8 mouse cellular contexts compared by ENCODE assay signal in genomic region chr14:115041336-115042054, GRCm38 (mm10). TPM values are rescaled to one million over a fixed set of nuclear protein-coding genes. Genes with fewer than 3 reads are reported as not detected.
DNase-seq lines count a peak whose midpoint lies in the region; ATAC-seq and TF ChIP-seq lines count a peak whose summit lies in the region.

No protein-coding gene starts in this region.

- DNase-seq in right cerebral cortex, adult 18-20 months = peak; percentile 10
- no peak for DNase-seq in right cerebral cortex, adult 2 months (ENCODE audit: low spot score in 2 of 2)
- DNase-seq in cerebellum, adult 8-10 months = peak; percentile 12
- peak; percentile 23 for DNase-seq in gastrocnemius, postnatal 25 days
- DNase-seq in thymus, postnatal 36 days = peak; percentile 61 to 69

- H3K4me1 ChIP-seq in intestine, postnatal 0 days (replicated peaks; ENCODE audit: control insufficient read depth, insufficient read depth, low read length) = 0 out of 2 replicates have a peak, but pooled peaks cover 3% of the 10 kb centered on the region
- peaks cover 30% of the 10 kb centered on the region for H3K4me1 ChIP-seq in liver, embryonic 15.5 days (replicated peaks)
- peaks cover 4% of the 10 kb centered on the region; the same call in 1 of the 2 replicates for H3K4me1 ChIP-seq in olfactory bulb, adult 2 months (ENCODE audit: control insufficient read depth, insufficient read depth, low read length)

- H3K27me3 ChIP-seq in intestine, postnatal 0 days (replicated peaks; ENCODE audit: control insufficient read depth, insufficient read depth, low read length) = no peaks in the 10 kb centered on the region
- peaks cover 5% of the 10 kb centered on the region; the same call in 1 of the 2 replicates for H3K27me3 ChIP-seq in liver, embryonic 15.5 days

- WGBS in intestine, postnatal 0 days = under 1% methylated on average over 62 of the region's 126 CpGs
- 0% methylated on average over 81 of the region's 126 CpGs for WGBS in liver, embryonic 15.5 days (ENCODE audit: insufficient replicate concordance)
- 8% methylated on average over 110 of the region's 126 CpGs for WGBS in olfactory bulb, adult 2 months

- no peak for TF ChIP-seq POLR2A in olfactory bulb, adult 2 months (IDR thresholded peaks at IDR 0.05; ENCODE audit: insufficient read depth, low read depth, low read length)

- H3K36me3 ChIP-seq in intestine, postnatal 0 days (ENCODE audit: control insufficient read depth, insufficient read depth) = peaks cover 14% of the 10 kb centered on the region
- peaks cover 32% of the 10 kb centered on the region for H3K36me3 ChIP-seq in liver, embryonic 15.5 days (replicated peaks)

- H3K9ac ChIP-seq in intestine, postnatal 0 days (ENCODE audit: low read depth, low read length) = peak overlapping the region; percentile 93
- peak overlapping the region; percentile 83 for H3K9ac ChIP-seq in liver, embryonic 15.5 days

- ATAC-seq in intestine, postnatal 0 days = peak; percentile 69
- ATAC-seq in liver, embryonic 15.5 days (ENCODE audit: insufficient read depth) = peak; percentile 45

- no peaks in the 10 kb centered on the region for H3K9me3 ChIP-seq in intestine, postnatal 0 days (ENCODE audit: control insufficient read depth)
- H3K9me3 ChIP-seq in liver, embryonic 15.5 days (replicated peaks) = no peaks in the 10 kb centered on the region

- peak overlapping the region; percentile 92 for H3K4me2 ChIP-seq in intestine, postnatal 0 days (replicated peaks; ENCODE audit: low read depth)
- H3K4me2 ChIP-seq in liver, embryonic 15.5 days = peak overlapping the region; percentile 96

- peak overlapping the region; percentile 87 for H3K4me3 ChIP-seq in intestine, postnatal 0 days (ENCODE audit: low read depth, low read length)
- peak overlapping the region; percentile 82 for H3K4me3 ChIP-seq in liver, embryonic 15.5 days (replicated peaks)
- H3K4me3 ChIP-seq in olfactory bulb, adult 2 months (ENCODE audit: insufficient read depth, low read depth, low read length) = peak overlapping the region; percentile 98

- H3K27ac ChIP-seq in intestine, postnatal 0 days (ENCODE audit: low read depth, low read length) = peak overlapping the region; percentile 88
- peak overlapping the region; percentile 87 for H3K27ac ChIP-seq in liver, embryonic 15.5 days (replicated peaks)
- no peak overlapping the region for H3K27ac ChIP-seq in olfactory bulb, adult 2 months (ENCODE audit: insufficient read depth, low read depth, low read length)

- no peak for TF ChIP-seq CTCF in intestine, postnatal 0 days (IDR thresholded peaks at IDR 0.05; ENCODE audit: low read depth)
- no peak for TF ChIP-seq CTCF in olfactory bulb, adult 2 months (IDR thresholded peaks at IDR 0.05; ENCODE audit: insufficient read depth, low read depth, low read length)

RNA-seq across cellular contexts. Expression of gene Gpc5, which starts 50.5 kb away (rescaled TPM):
- total RNA-seq in gastrocnemius, postnatal 25 days (2021) = not detected
- polyA plus RNA-seq in intestine, postnatal 0 days (2015; fragmentation: Nextera tagmentation; extraction: Ambion mirVana) = 0.09 and 0.12 TPM in 2 replicates
- not detected in 2 replicates for polyA plus RNA-seq in liver, embryonic 15.5 days (2015; fragmentation: Nextera tagmentation; extraction: Ambion mirVana)
- polyA plus RNA-seq in olfactory bulb, adult 2 months (2012; ENCODE audit: insufficient read depth, insufficient read length, low replicate concordance, missing spikeins) = not detected in 2 replicates

Comparison
In these comparisons a context has a peak if more than half of its experiments do, and no peak if none do; other contexts are left out.
1. DNase-seq: peak in right cerebral cortex, adult 18-20 months (single experiment), cerebellum, adult 8-10 months (single experiment), gastrocnemius, postnatal 25 days (single experiment) and thymus, postnatal 36 days (2 of 2); none in right cerebral cortex, adult 2 months (0 of 2).
2. Peak in every context shown above with its lines, with median percentiles within 50 percentile points of each other: H3K4me3 ChIP-seq.